Mouse (Mus musculus): ENCODE results near the gene Tent5b.

The Tent5b gene

DNA sequence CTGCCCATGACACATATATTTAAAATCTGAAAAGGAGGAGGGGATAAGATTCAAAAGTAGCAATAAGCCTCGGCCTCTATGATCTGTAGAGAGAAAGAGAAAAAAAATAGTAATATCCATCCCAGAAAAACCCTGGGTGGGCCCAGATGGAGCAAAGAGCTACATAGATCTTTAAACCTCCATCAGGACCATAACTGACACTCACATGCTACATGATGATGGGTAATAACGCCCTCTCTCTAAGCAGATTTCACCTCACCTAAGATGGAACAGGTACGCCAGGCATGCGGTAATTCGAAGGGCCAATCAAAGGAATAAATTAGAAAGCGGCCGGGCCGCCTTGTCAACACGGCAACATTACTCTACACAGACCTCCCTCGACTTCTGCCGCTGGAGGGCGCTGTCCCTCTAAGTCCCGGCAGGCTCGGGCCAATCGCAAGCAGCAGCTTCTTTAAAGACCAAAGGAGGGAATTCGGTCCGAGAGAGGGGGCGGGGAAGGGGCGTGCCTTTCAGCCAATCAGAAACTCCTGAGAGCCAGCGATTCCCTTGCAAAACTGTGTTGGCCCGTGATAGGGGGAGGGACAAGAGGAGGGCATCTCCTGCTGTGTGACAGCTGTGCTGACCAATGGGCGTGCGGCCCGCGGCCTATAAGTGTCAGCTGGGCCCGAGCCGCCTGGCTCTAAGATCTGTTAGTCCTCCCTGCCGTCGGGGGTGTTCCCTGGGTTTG lies at the start of gene Tent5b:
Tent5b (plus strand) TSS at position 675 of the 727 bp plus-strand sequence.
- peak; percentile 98 for DNase-seq (ENCODE audit: low read depth, low spot score)

DNA sequence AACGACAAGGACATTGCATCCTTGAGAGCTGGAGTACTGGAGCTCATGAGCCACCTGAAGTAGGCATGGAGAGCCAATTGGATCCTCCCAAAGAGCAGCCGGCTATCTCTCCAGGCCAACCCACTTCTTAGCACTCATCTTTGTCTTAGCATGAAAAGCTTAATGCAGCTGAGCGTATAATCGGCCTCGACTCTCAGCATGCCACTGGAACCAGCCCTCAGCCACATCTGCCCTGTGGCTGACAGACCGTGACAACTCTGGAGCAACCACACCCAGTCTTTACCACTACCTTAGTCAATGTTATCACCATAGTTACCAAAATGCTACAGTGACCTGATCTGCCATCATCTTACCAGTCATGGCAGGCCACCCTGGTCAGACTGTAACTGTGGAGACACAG lies 48.4 kb upstream of the Tent5b start:
- no peak for DNase-seq (ENCODE audit: low read depth, low spot score)

DNA sequence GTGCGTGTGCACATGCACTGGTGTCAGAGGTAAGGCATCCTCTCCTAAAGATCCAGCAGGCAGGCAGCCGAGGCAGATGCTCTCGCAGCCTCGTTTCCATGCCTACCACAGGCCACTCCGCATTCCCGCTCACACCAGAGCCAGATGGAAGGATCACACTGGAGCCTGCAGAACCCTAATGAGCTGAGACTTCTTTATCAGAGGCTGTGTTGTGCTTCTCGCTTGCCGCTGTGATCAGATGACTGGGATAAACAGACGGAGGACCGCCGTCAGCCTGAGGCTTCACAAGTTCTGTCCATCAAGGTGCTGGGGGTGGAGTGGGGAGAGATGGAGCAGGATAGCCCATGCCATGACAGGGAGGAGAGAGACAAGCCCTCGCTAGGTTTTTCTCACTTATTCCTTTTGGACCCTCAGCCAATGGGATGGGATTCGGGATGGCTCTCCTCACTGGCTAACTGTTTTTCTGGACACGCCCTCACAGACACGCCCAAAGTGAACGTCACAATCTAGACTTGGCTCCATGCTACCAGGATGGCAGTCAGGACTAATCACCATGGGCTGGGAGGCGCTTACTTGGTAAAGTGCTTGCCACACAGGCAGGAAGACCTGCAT lies 47.3 kb upstream of the Tent5b start:
- peak; percentile 61 for DNase-seq (ENCODE audit: low read depth, low spot score)

DNA sequence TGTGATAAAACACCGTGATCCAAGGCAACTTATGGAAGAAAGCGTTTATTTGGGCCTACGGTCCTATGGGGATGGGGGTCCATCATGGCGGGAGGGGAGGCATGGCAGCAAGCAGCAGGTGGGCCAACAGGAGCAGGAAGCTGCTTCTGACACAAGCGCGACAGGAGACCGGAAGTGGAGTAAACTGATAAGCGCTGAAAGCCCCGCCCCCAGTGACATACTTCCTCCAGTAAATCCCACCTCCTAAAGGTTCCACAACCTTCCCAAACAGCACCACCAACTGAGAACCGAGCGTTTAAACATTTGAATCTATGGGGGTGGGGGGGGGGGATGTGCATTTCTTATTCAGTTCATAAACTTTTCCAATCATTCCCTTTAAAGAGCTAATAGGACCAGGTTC lies 44.0 kb upstream of the Tent5b start:
- DNase-seq (ENCODE audit: low read depth, low spot score): no peak

DNA sequence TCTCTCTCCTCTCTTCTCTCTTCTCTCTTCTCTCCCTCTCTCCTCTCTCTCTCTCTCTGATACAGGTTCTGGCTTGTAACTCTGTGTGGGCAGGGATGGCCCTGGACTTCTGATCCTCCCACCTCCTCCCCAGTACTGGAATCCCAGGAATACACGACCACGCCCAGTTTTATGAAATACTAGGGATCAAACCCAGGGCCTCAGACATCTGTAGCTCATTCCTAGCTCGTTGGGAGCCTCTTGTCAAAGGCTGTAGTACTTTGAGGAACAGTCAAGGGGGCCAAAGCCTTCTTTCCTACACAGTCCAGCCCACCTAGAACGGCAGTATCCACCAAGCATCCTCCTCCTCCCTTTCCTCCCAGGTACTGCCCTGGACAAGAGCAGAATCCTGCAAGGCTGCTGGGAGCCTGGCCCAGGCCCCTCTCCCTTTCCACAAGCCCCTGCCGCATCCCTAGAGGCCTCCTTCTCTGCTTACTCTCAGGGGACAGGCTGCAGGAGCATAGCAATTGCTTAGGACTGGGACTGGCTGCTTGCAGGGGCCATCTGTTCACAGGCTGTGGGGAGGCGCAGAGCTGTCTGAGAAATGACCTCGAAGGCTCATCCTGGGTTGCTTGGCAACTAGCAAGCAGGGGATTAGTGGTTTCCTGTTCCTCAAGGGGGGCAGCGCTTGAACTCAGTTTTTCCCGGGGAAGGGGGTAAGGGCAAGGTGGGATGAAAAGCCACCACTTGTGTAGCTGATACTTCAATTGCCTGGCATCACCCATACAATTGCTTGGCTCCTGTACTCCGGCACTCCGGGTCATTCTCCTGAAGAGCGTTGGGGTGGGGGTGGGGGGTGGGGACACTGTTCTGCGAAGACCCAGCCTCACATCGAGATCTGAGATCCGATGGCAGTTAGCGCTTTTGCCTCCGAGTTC lies 40.2 kb upstream of the Tent5b start:
- DNase-seq (ENCODE audit: low read depth, low spot score): peak; percentile 86

DNA sequence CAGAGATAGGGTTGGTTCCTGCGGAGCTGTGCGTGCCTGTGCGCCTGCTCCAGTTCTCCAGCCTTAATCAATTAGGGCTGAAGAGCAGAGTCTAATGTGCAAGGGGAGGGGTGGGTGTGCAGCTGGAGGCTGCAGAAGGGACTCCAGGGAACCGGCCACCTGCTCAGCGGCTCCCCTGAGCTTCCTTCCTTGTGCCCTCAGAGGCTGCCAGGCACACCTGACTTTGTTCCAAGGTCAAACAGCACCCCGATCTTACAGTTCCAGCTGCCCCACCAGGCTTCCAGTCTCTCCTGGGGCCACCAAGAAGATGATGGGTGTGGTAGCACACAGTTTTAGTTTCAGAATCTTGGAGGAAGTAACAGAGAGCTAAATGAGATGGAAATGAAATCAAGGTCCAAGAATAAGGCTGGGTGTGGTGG lies 39.5 kb upstream of the Tent5b start:
- peak; percentile 60 for DNase-seq (ENCODE audit: low read depth, low spot score)

DNA sequence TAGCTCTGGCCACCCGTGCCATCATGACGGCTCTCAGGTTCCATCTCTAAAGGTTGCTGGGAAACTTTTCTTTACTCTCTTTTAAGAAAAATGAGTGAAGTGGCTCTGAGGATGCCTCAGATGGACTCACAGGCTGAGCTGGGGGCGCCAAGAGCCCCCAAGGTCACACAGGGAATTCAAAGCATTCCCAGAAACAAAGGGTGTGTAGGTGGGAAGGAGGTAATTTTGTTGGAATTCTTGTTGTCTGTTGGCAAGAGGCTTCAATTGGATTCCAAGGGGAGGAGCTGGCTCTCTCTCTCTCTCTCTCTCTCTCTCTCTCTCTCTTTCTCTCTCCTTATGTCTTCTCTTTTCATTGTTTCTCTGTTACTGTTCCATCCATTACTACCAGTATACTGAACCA lies 37.7 kb upstream of the Tent5b start:
- no peak for DNase-seq (ENCODE audit: low read depth, low spot score)

DNA sequence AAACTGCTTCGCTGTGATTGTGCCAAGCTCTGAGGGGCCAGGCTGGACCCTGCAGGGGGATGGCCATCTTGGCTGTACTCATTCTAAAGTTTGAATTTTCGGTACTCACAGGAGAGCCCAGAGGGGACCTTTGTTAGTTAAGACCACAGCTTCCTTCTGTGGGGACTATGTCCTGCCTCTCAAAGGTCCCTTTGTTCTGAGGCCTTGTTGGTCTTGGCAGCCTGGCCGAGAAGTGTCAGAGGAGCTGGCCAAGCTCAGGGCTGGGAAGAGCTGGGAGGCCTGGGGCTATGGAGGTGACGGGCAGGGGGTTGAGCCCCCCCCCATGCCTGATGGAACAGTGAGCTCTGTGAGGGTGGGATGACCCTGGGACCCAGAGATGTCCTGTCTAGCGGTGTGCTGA lies 36.8 kb upstream of the Tent5b start:
- no peak for DNase-seq (ENCODE audit: low read depth, low spot score)

DNA sequence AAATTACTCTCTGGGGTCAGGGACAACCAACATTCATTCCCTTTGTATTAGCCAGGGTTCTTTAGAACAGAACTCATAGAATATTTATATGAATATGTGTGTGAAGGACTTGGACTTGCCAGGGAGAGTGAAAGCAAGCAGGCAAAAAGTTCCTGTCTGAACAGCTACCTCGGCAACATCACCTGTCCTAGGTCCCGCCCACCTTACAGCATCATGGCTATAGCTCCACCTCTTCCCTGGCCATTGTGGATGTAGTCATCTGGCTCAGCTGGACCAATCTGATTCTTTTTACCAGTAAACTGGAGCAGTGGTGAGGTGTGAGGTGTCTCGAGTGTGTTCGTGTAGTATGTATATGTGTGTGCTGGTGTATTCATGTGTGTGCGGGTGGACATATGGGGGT lies 34.2 kb upstream of the Tent5b start:
- no peak for DNase-seq (ENCODE audit: low read depth, low spot score)

DNA sequence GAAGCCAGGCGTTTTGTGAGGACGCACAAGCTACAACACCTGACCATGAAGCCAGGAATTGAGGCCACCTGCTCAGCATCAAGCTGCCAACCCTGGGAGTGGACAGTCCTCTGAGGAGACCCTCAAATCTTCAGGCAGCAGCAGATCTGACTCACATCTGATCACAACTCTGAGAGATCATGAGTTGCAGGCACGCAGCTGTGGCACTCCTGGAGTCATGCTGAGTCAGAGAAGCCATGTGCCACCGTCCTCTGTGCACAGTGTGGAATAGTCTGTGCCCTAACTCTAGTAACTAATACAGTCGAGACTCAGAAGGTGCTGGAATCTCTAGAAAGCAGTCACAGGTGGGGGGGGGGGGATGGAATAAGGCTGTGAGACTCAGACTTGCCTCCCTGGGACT lies 32.6 kb upstream of the Tent5b start:
- DNase-seq (ENCODE audit: low read depth, low spot score): no peak

DNA sequence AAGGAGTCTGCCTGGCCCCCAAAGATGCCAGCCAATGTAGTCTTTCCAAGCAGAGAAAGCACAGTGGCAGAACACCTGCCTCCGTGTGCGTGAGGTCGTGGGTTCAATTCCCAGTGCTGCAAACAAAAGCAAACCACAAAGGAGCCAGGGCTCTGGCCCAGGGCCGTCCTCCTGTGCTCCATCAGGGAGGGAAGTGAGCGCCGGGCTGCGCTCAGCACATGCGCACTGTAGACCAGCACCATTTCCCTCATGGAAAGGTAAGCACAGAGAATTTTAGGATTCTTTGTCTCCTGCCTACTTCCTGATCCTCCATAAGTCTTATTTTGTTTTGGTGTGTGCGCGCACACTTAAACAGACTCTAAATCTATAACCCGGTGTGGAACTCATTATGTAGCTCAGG lies 32.0 kb upstream of the Tent5b start:
- DNase-seq (ENCODE audit: low read depth, low spot score): no peak

DNA sequence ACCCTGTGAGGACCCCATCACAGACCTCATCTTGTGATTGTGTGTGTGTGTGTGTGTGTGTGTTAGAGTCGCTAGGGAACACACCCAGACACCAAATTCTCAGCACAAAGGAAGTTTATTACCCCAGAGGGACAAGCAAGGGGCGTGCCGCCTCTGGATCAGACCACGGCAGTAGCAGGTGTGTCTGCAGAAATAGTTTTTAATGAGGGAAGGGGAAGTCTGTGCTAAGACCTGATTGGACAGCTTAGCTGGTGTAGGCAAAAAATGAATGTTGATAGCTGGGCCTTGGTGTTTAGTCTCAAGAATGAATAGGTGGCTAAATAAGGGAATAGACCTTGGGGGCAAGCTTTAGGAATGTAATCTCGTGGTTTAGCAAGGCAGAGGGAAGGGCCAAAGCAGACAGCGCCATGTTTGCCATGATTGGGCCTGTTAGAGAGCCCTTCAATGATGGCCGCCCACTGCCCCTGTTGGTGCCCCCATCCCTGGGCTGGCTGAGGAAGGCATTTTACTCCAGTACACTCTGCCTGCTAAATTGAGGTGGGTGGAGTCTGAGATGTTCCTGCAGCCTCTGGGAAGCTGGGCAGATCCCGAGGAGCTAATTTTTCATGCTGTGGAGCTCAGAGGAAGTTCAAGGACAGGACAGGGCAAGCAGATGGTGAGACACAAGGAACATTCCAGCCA lies 31.1 kb upstream of the Tent5b start:
- no peak for DNase-seq (ENCODE audit: low read depth, low spot score)

DNA sequence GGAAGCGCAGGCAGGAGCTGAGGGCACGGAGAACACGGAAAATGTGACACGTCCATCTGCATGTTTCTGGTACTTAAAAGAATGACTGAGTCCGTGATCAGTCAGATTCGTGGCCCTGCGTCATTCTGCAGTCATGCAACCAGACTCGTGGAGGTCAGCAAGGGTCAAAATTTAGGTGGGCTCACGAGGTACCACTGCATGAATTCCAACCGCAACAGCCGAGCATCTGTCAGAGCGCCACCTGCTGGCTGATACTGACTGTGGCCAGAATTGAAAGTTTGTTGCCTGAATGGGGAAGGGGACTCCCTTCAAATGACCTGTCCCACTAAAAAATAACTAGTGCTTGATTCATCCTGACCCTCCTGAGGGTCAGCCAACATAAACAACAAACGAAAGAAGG lies 30.2 kb upstream of the Tent5b start:
- peak; percentile 65 for DNase-seq (ENCODE audit: low read depth, low spot score)

DNA sequence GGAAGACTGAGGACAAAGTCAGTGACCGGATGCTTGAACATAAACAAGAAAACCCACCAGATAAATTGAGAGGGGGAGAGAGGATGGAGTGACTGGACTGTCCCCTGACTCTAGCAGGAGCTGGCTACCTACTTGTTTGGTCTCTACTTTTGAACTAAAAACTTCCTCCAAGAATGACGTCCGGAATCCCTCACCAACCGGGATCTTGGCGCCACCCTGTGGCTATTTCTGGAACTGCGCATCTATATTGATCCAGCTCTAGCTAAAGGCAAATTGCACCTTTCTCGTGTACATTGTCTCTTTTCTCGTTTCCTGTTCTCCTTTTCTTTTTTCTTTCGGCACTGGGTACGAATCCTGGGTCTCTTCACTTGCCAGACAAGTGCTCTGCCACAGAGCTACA lies 28.4 kb upstream of the Tent5b start:
- peak; percentile 80 for DNase-seq (ENCODE audit: low read depth, low spot score)

DNA sequence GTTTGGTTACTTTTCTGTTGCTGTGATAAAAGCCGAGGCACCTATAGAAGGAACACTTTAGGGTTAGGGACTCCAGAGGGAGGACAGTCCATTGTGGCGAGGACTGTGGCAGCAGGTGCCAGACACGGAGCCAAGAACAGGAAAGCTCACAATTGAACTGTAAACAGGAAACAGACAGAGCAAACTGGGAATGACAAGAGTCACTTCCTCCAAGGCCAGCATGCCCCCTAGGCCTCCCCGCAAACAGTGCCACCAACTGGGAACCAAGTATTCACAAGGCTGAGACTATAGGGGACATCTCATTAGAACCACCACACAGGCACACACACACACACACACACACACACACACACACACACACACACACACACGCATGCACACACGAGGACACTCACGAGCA lies 27.5 kb upstream of the Tent5b start:
- DNase-seq (ENCODE audit: low read depth, low spot score): no peak

DNA sequence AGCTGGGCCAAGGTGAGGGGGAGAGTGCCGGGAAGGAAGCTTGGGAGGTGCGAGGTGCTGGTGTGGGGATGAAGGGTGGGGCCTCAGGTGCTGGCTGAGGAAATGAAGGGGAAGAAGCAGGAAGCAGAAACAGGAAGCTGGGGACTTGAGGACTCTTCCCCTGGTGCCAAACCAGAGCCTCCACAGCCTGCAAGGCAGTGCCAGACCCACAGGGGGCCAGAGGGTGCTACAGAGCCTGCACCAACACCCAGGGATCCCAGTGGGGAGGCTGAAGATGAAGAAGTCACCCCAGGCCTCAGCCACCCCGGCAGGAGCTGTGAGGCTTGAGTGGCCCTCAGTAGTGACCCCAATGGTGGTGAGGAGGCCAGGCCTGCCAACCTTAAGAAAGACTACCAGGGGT lies 21.9 kb upstream of the Tent5b start:
- no peak for DNase-seq (ENCODE audit: low read depth, low spot score)

DNA sequence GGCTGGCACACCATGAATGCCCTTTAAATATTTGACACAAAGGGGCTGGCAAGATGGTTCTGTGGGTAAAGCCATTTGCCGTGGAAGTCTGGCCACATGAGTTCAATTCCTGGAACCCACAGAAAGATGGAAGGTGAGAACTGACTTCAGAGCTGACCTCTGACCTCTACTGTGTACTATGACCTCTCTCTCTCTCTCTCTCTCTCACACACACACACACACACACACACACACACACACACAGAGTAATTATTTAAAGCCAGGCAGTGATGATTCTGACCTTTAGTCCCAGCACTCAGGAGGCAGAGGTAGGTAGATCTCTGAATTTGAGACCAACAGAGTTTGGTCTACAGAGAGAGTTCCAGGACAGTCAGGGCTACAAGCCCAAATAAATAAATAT lies 19.9 kb upstream of the Tent5b start:
- no peak for DNase-seq (ENCODE audit: low read depth, low spot score)

DNA sequence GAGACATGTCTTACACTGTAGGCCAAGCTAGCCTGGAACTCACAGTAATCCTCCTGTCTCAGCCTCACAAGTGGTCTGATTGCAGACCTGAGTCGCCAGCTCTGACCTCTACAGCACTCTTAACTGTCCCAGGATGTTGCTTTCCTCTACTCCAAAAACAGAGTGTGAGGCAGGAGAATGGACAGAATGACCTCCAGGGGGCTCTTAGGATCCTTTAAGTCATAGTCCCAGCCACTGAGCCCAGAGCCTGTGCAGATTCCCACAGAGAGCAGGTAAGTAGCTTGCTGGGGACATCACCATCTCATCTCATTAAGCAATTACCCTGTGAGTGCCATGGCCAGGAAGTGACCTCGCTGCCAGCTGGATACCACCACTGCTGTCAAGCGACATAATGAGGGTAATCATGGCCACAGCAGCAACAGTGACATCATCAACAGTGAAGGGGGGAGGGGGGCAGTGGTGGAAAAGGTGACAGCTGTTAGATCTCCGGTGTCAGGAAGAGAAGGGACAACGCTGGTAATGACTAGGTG lies 19.1 kb upstream of the Tent5b start:
- DNase-seq (ENCODE audit: low read depth, low spot score): no peak

DNA sequence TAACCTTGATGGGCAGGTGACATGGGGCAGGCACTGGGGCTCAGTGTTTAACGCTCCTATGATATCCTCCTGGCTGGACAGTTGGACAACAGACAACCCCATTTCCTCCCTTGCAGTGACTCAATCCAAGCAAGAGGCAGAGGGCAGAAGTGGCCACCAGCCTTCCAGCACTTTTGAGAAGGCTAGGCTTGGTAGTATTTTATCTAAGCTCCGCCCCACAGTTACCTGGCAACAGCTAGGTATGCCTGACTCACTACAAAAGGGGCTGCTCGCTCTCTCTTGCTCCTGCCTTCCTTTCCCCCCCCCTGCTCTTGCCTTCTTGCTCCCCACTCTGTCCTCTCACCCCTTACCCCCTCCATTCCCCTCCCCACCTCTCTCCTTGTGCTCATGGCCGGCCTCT lies 18.6 kb upstream of the Tent5b start:
- DNase-seq (ENCODE audit: low read depth, low spot score): no peak

DNA sequence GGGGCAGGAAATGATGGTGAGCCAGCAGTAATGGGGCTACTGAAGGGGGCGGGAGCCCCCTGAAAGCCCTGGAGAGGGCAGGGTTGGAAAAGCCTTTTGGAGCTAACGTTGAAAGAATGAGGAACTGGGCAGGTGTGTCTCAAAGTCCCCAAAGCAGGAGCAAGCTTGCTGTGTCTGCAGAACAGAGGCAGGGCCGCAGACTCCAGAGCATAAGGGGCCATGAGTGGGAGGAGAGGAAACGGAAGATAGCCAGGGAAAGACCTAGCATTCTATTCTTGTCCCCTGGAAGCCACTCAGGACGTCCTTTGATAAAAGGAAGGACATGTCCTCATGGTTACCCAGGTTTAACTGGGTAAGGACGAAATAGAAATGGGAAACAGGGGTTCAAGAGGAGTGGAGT lies 16.7 kb upstream of the Tent5b start:
- DNase-seq (ENCODE audit: low read depth, low spot score): no peak

DNA sequence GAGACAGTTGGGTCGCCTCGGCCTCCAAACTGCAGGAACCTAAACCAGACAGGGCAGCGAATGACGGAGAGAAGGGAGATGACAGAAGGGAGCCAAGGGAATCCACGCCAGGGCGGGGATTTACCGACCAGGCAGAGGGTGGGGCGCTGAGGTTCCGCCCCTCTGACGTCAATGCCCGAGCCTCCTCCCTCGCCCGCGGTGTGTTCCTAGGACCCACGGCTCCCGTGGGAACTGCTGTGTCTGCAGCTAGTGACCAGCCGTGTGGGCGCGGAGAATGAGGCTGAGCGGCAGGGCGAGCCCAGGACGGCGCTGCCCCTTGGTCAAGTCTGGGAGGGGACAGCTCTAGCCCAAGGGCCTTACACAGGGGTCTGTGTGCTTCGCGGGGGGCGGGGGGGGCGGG lies 11.9 kb upstream of the Tent5b start:
- DNase-seq (ENCODE audit: low read depth, low spot score): peak; percentile 84

DNA sequence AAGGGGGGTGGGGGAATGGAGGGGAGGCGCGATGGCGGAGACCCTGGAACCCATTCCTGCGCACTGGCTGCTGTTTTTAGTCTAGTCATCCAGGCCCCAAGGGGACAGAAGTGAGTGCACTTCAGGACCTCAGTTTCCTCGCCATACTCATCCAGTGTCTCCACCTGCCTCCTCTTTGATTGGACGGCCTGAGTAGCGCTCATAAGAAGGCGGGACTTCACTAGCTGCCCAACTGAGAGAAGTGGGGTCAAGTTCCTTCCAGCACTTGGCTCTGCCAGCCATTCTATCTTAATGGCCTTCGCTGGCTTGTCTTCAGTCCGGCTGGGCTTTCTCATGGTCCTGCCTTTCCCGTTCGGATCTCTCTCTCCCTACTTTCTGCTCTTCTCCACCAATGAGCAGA lies 10.8 kb upstream of the Tent5b start:
- peak; percentile 35 for DNase-seq (ENCODE audit: low read depth, low spot score)
